Mouse (Mus musculus) heart, postnatal 0 days (tissue): ENCODE data around the gene Rtl10. TPM values are rescaled to one million over a fixed set of nuclear protein-coding genes. Genes with fewer than 3 reads are reported as not detected.
A peak's percentile ranks its signal among the peaks of the same experiment; 100 is the strongest.

Experiments used
- ATAC-seq: fragments of 200-750 bp; cut with Nextera tagmentation; 2 replicates; pipeline ENCODE4 v1.8.0; 2017; ENCODE audit warnings: low read depth, moderate number of reproducible peaks, moderate library complexity; ENCODE audit not compliant: insufficient read depth
- DNase-seq: peaks from one replicate; pipeline ENCODE4 v3.0.0-alpha.2; 2016; ENCODE audit warnings: low spot score
- H3K27ac ChIP-seq: fragments of 300-500 bp; sonication (generic); 2 replicates; pipeline ENCODE4 v1.5.1; 2014; ENCODE audit warnings: low read depth, mild to moderate bottlenecking
- H3K27me3 ChIP-seq: fragments of 300-500 bp; sonication (generic); 2 replicates; pipeline ENCODE4 v1.6.1; 2014; ENCODE audit warnings: low read length, mixed read lengths; ENCODE audit not compliant: control insufficient read depth, insufficient read depth
- H3K36me3 ChIP-seq: fragments of 300-500 bp; sonication (generic); replicated peaks from 2 replicates; pipeline ENCODE4 v1.6.1; 2014; ENCODE audit warnings: low read length, mixed read lengths; ENCODE audit not compliant: control insufficient read depth, insufficient read depth
- H3K4me1 ChIP-seq: fragments of 300-500 bp; sonication (generic); 2 replicates; pipeline ENCODE4 v1.6.1; 2014; ENCODE audit warnings: antibody characterized with exemption; ENCODE audit not compliant: control insufficient read depth, insufficient read depth
- H3K4me2 ChIP-seq: fragments of 300-500 bp; sonication (generic); 2 replicates; pipeline ENCODE4 v1.6.1; 2014; ENCODE audit warnings: low read depth, mild to moderate bottlenecking, low read length, moderate library complexity
- H3K4me3 ChIP-seq: fragments of 300-500 bp; sonication (generic); 2 replicates; pipeline ENCODE4 v1.5.1; 2014; ENCODE audit warnings: low read depth, low read length
- H3K9ac ChIP-seq: fragments of 300-500 bp; sonication (generic); replicated peaks from 2 replicates; pipeline ENCODE4 v1.6.1; 2014; ENCODE audit warnings: low read depth, low read length, mixed read lengths
- H3K9me3 ChIP-seq: fragments of 300-500 bp; sonication (generic); replicated peaks from 2 replicates; pipeline ENCODE4 v1.6.1; 2016; ENCODE audit warnings: low read length; ENCODE audit not compliant: control insufficient read depth
- CTCF ChIP-seq: IDR thresholded peaks from 2 replicates; pipeline ENCODE4 v1.5.1; 2016; ENCODE audit warnings: antibody characterized with exemption, control low read depth, low read depth
- EP300 ChIP-seq: IDR thresholded peaks from 2 replicates; pipeline ENCODE4 v1.6.1; 2016; ENCODE audit warnings: antibody characterized with exemption, low read depth
- WGBS: fragments of 180-500 bp; shearing (Covaris S2); extraction: QIAGEN DNeasy Blood & Tissue Kit; methylation state at CpG from one replicate; pipeline ENCODE4 v1.1.7; 2014; 5-methylcytosine and 5-hydroxymethylcytosine counted together
- polyA plus RNA-seq: library from polyadenylated mRNA; unstranded; fragments of >200 nt; fragmentation: Nextera tagmentation; extraction: Ambion mirVana; gene quantifications from 2 replicates; pipeline ENCODE4 v1.2.1, GENCODE M21; 2015
- total RNA-seq: library from RNA; depleted of rRNA; stranded (reverse); fragments of >200 nt; gene quantifications from 2 replicates; pipeline ENCODE4 v1.2.3, GENCODE M21; 2014; ENCODE audit warnings: low replicate concordance

Rtl10 gene
- total and polyA plus RNA-seq, 2 experiments from 2014 or later, result 0.42 to 0.94 TPM

- ATAC-seq (no peak), DNase-seq (no peak)
- Histone ChIP-seq H3K36me3 (peaks cover under 1% of the 10 kb centered on the region), H3K4me3 (no peak overlapping the region), H3K9ac (no peak overlapping the region), H3K27ac (no peak overlapping the region), H3K4me2 (no peak overlapping the region), H3K27me3 (no peaks in the 10 kb centered on the region), H3K4me1 (no peaks in the 10 kb centered on the region), H3K9me3 (no peaks in the 10 kb centered on the region)
- WGBS, result 91% methylated on average over 3 of the region's 3 CpGs
- TF ChIP-seq CTCF, result no peak
- no peak for TF ChIP-seq EP300
These were observed 8.0 kb downstream of the Rtl10 start for GRCm38 (mm10) chr16:18506524-18507199.

- no peak for DNase-seq
- Histone ChIP-seq H3K4me2 (no peak overlapping the region), H3K4me1 (no peaks in the 10 kb centered on the region), H3K36me3 (no peaks in the 10 kb centered on the region; the same call in 1 of the 2 replicates), H3K9ac (no peak overlapping the region), H3K4me3 (no peak overlapping the region), H3K27me3 (no peaks in the 10 kb centered on the region), H3K27ac (no peak overlapping the region), H3K9me3 (no peaks in the 10 kb centered on the region)
- WGBS, result 50% methylated on average over 1 of the region's 1 CpGs
- no peak for ATAC-seq
- no peak for TF ChIP-seq CTCF
- no peak for TF ChIP-seq EP300
These were observed 8.5 kb downstream of the Rtl10 start for GRCm38 (mm10) chr16:18507200-18507549.

- Histone ChIP-seq H3K4me1 (no peaks in the 10 kb centered on the region), H3K4me2 (no peak overlapping the region), H3K27ac (no peak overlapping the region), H3K27me3 (no peaks in the 10 kb centered on the region), H3K9ac (no peak overlapping the region), H3K9me3 (no peaks in the 10 kb centered on the region), H3K4me3 (no peak overlapping the region), H3K36me3 (no peaks in the 10 kb centered on the region)
- no peak for ATAC-seq
- DNase-seq, result no peak
- no peak for TF ChIP-seq CTCF
- TF ChIP-seq EP300, result no peak
- WGBS, result 80% methylated on average over 5 of the region's 5 CpGs
These were observed 13.0 kb downstream of the Rtl10 start for GRCm38 (mm10) chr16:18511741-18512140.

- Histone ChIP-seq H3K36me3 (no peaks in the 10 kb centered on the region), H3K4me2 (no peak overlapping the region), H3K9me3 (no peaks in the 10 kb centered on the region), H3K4me1 (no peaks in the 10 kb centered on the region), H3K27ac (no peak overlapping the region), H3K27me3 (no peaks in the 10 kb centered on the region), H3K4me3 (no peak overlapping the region), H3K9ac (no peak overlapping the region)
- 41% methylated on average over 6 of the region's 6 CpGs for WGBS
- DNase-seq (peak; percentile 15), ATAC-seq (0 out of 2 replicates have a peak, but pooled peaks have one; percentile 8)
- no peak for TF ChIP-seq CTCF
- TF ChIP-seq EP300, result peak; percentile 55; the same call in 1 of the 2 replicates
These were observed 14.8 kb downstream of the Rtl10 start for GRCm38 (mm10) chr16:18513508-18513907.

GRCm38 (mm10) chr16:18518091-18518490 is 19.4 kb downstream of the Rtl10 start:
- ATAC-seq (peak; percentile 79), DNase-seq (no peak)
- H3K27ac ChIP-seq, result no peak overlapping the region
- H3K9ac ChIP-seq, result no peak overlapping the region
- no peaks in the 10 kb centered on the region for H3K4me1 ChIP-seq
- H3K36me3 ChIP-seq, result no peaks in the 10 kb centered on the region
- TF ChIP-seq CTCF (peak; percentile 51), EP300 (no peak)
- no peak overlapping the region for H3K4me2 ChIP-seq
- no peak overlapping the region for H3K4me3 ChIP-seq
- H3K9me3 ChIP-seq, result no peaks in the 10 kb centered on the region
- H3K27me3 ChIP-seq, result no peaks in the 10 kb centered on the region
